Mouse (Mus musculus) embryonic fibroblast, embryonic 13.5 days (primary cell): ENCODE measurements around the gene Emg1.

Experiments
- CTCF ChIP-seq: IDR thresholded peaks from 2 replicates; pipeline ENCODE4 v1.5.1; 2011; ENCODE audit warnings: mild to moderate bottlenecking, control low read depth, low read length, moderate library complexity, borderline replicate concordance; ENCODE audit not compliant: insufficient read depth
- POLR2A ChIP-seq: IDR thresholded peaks from 2 replicates; pipeline ENCODE4 v1.6.1; 2011; ENCODE audit warnings: low read depth, mild to moderate bottlenecking, control low read depth, low read length, moderate library complexity

DNA sequence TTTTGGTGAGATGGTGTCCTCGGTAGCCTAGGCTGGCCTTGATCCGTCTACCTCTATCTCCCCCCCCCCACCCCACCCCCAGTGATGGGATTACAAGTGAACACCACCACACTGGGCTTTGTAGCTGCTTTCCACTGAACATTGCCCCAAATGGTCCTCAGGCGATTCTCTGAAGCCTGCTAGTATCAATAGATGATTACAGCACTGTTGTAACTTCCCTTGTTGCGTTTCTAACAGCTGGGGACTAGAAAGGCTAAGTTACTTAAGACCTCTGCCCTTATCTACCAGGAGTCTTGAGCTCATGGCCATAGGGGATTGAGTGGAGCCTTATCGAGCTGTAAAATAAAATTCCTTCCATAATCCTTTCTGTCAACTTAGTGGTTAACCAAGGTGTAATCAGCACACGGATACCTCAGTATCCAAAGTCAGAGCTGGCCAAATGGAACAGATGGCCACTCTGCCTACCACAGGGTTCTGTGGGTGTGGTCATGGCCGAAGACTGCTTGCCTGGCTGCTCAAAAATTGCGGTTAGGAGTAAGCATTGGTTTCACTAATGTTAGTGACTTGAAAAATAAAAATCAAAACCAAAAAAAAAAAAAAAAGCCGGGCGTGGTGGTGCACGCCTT lies 42.6 kb downstream of the Emg1 start:
- TF ChIP-seq CTCF (no peak), POLR2A (no peak)
